Mouse (Mus musculus) megakaryocyte, adult 5-6 weeks (primary cell): ENCODE results near the gene Hpcal1. TPM values are rescaled to one million over a fixed set of nuclear protein-coding genes. Genes with fewer than 3 reads are reported as not detected.
"Not testable (repeated sequence)": the region's sequence is repeated elsewhere in the genome, so short reads cannot be mapped to it uniquely, and the experiment has no call there.

ENCODE experiments used
- ATAC-seq: 2 replicates; pipeline ENCODE4 v1.8.0; 2016; ENCODE audit warnings: mild to moderate bottlenecking, inconsistent platforms; ENCODE audit not compliant: poor library complexity, severe bottlenecking
- total RNA-seq, 2 experiments: library from RNA; stranded (forward) in 1 of 2; stranded (reverse) in 1 of 2; fragments of 153-499, 151-499 nt in 1 of 2; fragments of 221-1000, 200-1000 nt in 1 of 2; gene quantifications; 2 replicates each; pipeline versions ENCODE4 v1.2.3 to v1.2.4; 2015 to 2017

Gene Hpcal1
- total RNA-seq, 2 experiments from 2014 or later = 63.8 to 182 TPM

DNA sequence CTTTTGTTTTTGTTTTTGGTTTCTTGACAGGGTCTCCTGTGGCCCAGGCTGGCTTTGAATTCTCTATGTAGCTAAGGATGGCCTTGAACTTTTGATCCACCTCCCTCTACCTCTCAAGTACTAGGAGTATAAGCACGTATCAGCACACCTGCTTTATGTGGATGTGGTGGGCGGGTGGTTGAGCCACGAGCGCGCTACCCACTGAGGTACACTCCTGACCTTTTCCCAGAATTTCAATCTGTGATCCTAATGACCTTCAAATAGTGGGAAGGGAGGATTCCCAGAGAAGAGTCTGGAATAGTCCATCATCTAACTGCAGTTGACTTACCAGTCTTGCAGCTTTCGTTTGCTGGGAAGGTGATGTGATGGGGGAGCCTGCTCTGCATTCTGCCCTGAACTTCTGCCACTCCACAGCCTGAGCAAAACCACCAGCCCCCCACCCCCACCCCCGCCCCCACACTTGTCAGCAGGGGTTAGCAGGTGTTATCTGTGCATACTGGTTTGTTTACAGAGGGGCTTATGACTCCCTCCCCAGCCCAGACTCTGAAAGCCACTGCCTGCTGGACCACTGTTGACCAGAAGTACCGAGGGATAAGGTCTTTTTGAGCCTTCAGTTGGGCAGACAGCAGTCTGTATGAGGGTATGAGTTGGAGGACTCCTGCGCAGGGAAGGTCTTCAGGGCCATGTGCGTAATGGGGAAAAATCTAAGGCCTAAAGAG, 46.4 kb downstream of the Hpcal1 start:
- no peak for ATAC-seq

DNA sequence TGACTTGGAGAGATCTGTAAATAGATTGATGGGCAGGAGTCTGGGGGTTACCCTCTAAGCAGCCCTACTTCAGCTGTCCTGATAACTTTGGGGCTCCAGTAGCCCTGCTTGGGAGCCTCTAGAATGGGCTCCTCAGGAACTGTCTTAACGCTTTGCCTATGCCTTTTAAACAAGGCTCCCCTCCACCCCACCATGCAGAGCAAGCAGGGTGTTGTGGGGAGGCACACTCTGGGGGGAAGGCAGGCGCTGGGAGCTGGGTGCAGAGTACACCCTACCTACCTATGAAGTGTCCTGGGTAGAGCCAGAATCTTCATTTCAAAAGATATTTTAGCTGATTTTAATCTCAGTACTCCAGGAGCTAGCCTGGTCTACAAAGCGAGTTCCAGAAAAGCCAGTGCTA, 47.2 kb downstream of the Hpcal1 start:
- ATAC-seq = no peak

DNA sequence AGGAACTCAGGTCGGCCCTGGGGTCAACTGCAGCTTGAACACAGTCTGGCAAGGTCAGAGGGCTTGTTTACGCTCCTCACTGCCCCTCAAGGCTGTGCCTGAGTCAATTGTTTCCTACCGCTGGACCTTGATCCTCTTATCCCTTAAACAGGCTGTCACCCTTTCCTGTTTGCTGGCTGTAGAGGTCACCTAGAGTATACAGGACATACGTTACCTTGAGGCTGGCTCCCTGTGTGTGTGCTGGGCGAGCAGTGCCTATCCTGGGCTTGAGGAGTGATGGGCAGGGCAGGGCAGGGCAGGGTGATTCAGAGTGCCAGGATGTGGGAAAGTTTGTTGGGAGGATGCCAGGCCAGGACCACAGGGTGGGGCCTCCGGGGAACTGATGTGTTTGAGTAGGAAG, 47.8 kb downstream of the Hpcal1 start:
- ATAC-seq = peak; percentile 51; the same call in 1 of the 2 replicates

DNA sequence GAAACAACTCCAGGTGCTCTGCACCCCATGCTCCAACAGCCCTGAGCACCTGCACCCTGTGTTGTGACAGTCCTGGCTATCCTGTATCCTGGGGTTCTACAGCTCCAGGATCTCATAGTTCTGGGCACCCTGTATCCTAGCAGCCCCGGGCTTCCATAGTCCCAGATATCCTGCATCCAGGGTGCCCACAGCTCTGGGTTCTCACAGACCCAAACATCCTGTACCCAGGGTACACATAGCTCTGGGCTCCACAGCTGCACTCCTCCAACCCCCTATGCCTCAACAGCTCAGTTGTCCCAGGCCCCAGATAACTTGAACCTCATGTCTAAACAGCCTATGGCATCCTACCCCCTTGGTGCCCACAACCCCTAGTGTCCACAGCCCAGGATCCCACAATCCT, 49.6 kb downstream of the Hpcal1 start:
- no peak for ATAC-seq

DNA sequence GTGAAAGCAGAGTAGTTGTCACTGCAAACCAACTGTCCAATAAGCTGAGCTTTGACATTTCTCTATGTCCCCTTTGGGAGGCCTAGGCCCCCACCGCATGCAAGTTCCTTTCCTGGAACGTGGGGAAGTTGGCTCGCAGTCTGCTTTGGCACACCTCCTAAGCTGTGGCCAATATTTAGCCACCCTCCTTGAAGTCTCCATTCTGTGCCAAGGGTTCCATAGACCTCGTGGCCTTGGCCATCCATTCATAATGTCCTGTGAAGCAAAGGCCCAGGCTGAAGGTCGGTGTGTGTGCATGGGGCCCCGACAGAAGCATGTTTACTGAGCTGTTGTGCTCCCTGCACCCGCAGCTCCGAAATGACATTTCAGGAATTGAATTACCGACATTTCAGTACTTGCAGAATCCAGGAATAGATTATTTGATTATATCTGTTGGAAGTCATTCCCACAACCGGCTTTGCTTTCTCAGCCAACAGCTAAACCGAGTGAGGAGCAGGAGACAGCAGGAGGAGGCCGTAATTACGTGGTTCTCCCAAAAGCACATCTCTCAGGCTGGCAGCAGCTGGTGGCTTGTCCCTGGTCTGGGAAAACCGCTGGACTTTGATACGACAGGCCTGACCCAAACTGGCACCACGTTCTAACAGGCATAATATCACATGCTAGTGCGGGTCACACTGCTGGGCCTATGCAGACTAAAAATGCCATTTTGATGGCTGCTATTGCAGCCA, 51.1 kb downstream of the Hpcal1 start:
- ATAC-seq = peak; percentile 52

DNA sequence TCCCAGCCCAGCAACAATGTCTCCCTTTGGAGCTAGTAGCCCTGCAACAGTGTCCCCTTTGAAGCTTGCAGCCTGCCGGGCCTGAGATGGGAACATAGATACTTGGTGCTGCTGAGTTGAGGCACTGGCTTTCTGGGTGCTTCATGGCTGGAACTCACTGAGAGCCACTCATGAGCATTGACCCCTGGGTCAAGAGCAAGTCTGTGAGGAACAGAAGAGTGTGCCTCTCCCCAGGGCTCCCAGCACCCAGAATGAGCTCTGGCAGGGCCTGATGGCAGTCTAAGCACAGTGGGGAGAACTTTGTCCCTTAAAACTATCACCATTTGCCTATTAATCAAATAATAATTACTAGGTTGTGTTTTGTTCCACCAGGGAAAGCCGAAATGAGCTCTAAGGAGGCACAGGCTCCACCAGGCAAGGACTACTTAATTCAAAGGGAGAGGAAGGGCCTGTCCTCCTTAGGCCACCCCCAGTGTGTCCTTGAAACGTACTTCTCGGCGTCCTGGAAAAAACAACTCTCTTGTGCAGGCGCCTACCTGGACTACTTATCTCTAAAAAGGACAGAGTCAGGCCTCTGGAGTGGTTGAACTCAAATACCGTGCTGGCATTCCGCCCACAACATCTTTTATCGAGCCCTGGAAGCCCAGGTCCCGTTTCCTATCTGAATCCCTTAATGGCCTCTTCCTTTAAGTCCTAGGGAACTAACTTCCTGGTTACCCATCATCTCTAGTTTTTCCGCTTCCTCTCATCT, 52.1 kb downstream of the Hpcal1 start:
- no peak for ATAC-seq

DNA sequence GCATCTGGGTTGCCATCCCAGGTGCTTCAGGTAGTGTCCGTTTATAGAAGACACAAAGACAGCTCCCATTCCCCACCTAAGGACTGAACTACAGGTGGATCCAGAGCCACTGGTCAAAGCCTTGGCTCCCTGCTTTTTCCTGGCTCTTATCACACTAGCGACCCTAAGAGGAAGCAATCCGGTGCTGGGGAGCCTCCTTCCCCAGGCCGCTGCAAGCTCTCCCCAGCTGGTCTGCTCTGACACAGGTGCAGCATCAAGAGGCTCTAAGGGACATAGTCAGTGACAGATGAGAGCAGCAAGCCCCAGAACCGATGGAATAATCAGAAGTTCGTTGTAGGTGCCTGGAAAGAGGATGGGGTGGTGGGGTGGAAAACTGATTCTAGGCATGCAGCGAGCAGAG, 54.8 kb downstream of the Hpcal1 start:
- ATAC-seq = no peak

DNA sequence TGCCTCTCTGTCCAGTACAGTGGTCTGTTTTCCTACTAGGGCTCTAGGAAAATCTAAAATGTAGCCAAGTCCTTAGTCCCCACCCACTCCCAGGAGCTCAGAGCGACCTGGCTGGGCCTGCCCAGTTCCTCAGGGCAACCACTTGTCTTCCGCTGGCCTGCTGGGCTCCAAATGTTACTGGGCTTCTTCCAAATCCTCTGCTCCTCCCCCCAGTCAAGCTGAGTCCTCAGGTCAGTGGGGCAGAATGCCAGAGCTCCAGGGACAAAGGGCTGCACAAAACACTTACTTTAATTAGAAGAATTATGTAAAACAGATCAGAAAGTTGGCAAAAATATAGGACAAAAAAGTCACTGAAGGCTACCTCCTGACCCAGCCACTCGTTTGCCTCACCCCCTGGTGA, 56.1 kb downstream of the Hpcal1 start:
- 0 out of 2 replicates have a peak, but pooled peaks have one; percentile 22 for ATAC-seq

DNA sequence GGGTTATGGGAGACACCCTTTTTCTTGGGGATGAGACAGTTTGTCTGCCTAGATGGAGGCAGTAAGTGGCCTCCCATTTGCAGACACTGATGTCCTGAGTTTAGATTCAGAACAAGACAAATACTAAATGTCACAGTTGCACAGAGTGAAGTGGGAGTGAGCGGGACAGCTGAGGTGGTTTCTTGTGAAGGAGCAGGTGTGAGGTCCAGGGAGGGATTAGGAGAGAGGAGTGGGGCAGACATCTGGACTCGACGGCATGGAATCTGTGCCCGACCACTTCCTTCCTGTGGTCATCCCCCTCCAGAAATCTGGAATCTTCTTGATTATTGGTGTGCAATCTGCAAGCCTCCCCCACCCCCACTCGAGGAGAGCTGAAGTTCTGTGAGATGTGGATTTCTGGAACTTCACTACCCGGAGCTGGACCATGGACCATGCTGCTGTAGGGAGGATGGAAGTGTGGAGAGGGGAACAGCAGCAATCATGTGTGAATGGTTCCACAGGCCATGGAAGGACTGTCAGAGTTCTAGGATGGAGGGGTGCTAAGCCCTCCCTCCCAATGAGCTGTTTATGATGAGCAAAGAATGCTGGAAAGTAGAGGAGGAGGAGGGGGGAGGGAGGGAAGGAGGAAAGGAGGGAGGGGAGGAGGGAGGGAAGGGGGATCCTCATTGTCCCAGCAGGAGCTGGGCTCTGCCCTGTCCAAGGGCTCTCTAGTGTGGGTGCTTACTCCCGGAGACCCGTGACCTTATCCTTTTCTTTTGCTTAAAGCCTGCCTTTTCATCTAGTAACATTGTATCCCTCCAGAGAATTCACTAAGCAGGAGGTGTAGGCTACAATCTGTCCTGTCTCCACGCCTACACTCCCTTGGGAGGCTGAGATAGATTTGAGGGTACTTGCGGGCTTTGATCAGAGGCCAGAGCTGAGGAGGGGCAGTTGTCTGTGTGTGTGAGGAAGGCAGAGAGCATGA, 56.8 kb downstream of the Hpcal1 start:
- ATAC-seq = no peak

DNA sequence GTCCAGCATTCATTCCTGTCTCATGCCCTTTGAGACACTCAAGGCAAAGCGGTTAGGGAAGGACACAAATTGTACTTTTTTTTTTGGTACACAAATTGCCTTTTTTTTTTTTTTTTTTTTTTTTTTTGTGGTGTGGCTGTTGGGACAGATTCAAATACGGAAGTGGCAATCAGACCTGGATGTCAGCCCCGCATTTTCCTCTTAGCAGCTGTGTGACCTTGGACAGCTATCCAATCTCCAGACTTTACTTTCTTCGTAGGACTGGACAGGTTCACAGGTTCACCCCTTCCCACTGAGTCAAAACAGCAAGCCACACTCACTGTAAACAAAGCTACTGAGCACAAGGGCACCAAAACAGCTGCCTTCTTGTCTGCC, 57.5 kb downstream of the Hpcal1 start:
- ATAC-seq = peak; percentile 78

DNA sequence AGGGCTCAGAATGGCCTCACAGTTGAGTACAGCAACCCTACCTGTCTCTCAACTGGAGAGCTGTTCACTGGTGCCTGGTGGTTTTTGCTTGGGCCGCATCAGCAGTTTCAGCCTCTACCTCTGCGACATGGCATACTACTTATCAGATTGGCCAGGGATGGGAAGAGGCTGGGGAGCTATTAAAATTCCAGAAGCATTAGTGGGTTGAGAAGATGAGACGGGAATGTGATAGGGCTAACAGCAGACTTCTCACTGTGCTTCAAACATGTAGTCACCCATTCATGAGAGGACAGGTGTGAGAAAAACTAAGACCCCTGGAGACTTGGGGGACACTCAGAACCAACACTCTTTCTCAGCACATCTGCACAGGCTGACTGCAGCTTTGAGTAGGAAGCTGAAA, 59.1 kb downstream of the Hpcal1 start:
- no peak for ATAC-seq

DNA sequence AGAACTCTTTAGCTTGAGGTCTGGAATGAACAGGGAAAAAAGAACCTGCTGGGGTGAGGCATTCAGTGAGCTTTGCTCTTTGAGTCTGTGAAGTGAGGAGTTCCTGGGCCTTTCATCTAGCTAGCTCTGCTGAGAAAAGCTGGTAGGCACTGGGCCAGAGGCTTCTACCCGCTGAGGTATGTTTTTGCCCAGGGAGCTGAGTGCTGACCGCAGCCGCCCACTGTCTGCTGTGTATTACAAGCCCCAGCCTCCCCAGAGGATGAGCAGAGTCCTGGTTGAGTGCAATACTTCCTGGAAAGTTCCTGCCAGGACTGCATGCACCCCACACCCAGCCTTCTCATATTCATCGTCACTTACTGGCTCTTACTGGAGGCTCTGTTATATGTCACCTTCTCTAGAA, 59.8 kb downstream of the Hpcal1 start:
- no peak for ATAC-seq

DNA sequence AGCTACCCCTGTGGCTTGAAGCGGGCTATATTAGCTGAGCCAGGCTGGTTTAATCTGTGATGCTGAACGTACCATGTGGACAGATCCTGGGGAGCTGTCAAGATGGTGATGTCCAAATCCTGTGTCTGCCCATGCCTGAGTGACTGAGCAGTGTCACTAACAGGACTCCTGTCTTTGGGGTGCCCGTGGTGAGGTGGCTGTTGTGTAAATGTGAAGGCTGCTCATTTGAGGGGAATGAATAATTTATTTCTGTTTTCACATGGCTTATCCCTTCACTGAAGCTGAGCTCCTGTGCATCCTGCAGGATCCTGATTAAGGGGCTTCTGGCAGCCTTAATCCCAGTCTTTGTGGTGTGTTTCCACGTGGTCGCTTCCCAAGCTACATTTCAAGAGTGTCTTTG, 62.2 kb downstream of the Hpcal1 start:
- no peak for ATAC-seq

DNA sequence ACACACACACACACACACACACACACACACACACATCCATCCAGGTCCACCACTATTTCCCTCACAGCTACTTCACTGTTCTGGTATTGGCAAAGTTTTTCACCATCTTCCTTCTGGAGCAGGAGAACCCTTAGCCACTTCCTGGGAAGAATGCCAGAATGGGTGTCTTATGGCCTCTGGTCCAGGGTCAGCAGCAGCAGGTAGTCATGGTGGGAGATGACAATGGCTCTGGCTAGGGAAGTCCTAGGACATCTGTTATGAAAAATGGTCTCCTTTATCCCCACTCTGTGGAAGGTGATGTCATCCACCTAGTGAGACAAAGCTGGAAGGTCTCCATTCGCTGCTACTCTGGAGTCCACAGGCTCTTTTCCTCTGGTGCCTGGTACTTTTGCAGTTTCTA, 64.1 kb downstream of the Hpcal1 start:
- ATAC-seq = no peak

DNA sequence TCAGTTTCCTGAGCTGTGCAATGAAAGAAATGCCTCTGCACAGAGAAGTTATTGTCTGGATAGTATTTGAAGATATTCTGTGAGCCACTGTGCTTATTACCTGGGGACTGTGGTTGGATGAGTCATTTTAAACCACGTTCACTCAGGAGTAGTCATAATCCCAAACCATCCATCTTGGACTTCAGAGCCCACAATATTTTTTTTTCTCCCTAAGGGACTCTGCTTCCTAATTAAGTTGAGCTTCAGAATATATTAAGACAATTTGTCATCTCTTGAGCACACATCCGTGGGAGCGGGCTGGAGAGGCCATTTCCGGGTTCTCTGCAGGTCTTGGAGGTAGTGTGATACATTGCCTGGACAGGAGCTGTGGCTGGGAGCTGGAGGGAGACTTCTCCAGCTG, 66.2 kb downstream of the Hpcal1 start:
- ATAC-seq = no peak

DNA sequence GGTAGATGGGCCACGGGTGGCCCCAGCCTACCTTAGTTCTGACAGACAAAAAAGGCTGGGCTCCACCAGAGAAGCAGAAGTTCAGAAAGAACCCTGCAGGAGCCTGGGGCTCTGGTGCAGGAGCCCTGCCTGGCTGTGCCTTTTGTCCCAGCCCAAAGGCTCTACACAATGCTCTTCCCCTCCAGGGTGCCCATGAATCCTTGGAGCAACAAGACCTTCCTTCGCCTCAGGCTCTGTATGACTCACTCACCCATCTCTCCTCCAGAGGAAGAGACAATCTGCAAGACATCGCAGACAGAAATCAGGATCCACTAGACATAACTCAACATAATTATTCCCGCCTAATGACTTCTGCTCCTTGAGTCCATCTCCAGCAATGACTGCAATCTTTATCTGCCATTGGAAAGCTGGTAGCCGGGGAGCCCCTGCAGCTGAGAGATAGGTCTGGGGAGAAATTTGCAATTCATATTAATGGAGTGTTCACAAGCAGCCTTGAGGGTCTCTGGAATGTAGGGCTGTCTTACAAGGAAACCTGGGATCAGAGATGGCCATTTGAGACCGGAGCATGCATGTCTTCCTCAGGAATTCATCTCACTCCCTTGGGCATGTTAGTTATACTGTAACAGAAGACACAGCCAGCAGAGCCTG, 71.8 kb downstream of the Hpcal1 start:
- no peak for ATAC-seq

DNA sequence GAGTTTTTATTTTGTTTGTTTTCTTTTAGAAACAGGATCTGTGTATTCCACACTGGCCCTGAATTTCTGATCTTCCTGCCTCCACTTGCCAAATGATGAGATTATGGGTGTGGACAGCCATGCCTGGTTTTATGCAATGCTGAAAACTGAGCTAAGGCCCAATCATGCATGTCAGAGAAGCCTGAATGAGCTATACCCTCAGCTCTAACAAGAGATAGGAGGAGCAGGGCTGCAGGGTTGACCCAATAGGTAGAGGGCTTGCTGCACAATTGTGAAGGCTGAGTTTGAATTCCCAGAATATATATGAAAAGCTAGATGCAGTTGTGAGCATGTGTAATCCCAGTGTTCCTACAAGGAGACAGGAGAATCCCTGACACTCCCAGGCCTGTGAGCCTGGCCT, 72.4 kb downstream of the Hpcal1 start:
- no peak for ATAC-seq

DNA sequence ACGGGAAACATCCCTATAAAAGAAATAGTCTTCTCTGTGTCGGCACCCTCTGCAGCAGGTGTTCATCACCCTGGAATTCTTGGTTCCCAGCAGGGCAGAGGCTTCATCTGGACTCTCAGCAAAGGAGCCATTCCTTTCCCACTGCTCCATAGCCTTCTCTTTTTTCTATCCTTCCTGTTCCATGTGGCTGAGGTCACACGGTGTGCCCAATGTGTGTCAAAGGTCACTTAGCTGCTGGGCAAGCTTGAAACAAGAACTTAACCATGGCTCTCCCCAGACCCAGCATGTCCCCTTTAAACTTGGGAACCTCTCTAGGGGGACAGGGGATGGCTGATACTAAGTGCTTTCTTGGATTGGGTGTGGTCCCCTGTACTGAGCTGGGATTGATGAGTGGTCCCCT, 73.3 kb downstream of the Hpcal1 start:
- ATAC-seq = no peak

DNA sequence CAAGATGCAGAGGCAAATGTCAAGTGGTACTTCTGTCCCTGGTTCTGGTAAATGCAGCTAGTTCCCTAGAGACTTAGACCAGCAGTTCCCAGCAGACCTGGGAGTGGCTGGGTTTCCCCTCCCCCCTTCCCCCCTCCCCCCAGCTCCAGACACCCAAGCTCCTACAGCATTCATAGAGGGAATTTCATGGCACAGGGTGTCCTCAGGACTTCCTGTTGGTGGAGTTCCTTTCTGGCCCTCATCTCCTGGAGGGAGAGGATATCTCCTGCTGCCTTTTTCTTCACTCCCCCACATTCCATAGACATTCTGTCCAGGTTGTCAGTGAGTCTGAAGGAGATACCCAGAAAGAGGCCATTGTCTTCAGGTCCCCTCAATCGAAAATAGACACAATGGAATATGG, 76.9 kb downstream of the Hpcal1 start:
- not testable (repeated sequence) for ATAC-seq

DNA sequence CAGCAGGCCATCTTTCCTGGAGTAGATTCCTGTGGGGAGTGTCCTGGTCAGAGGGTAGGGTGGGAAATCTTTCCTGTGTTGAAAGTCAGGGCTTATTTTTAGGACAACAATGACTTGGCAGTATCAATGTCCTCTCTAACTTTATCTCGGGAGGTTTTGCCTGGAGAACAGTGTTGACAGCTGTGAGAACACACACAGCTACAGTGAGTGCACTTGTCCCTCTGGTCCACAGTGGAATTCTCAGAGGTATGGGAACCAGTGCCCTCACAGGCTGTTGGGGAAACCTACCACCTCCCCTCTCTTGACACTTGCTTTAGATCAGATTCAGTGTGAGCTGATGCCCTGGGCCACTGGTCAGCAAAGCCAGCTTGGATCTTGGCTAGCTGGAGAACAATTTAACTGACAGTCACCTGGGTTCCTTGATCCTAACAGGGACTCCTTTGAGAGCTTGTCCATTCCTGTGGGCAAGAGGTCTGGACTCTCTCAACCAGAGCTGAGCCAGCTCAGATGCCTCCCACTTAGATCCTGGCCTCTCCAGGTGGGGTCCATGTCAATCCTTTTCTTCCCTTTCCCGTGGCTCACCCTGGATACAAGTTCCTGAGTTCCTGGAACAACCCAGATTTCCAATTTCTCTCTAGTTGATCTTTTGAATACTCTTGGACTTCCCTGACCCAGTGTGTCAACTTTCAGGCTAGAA, 79.0 kb downstream of the Hpcal1 start:
- no peak for ATAC-seq
